Mouse (Mus musculus): ENCODE data around the gene Cngb1.
"Not testable (repeated sequence)": the region's sequence is repeated elsewhere in the genome, so short reads cannot be mapped to it uniquely, and the experiment has no call there.

The Cngb1 gene

DNA sequence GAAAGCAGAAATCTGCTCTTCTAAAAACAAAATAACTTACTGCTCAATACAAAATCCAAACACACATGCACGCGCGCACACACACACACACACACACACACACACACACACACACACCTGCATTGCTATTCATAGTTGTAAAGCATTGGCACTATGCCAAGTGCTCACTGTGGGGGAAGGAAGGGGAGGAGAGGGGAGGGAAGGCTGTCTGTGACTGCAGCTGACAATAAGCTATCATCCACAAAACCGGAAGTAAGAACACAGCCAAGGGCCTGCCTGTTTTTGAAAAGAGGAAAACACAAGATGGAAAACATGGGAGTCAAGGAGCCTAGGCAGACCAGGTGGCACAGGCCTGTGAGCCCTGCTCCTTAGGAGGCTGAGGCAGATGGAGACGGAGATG is 61.2 kb downstream of the Cngb1 start:
- DNase-seq (ENCODE audit: low spot score) = peak; percentile 16

- no peak for DNase-seq (ENCODE audit: low spot score)
Observed at GRCm38 (mm10) chr8:95243853-95244252, 62.5 kb downstream of the Cngb1 start.

- no peak for DNase-seq (ENCODE audit: low spot score)
Observed at GRCm38 (mm10) chr8:95242826-95243571, 63.4 kb downstream of the Cngb1 start.

DNA sequence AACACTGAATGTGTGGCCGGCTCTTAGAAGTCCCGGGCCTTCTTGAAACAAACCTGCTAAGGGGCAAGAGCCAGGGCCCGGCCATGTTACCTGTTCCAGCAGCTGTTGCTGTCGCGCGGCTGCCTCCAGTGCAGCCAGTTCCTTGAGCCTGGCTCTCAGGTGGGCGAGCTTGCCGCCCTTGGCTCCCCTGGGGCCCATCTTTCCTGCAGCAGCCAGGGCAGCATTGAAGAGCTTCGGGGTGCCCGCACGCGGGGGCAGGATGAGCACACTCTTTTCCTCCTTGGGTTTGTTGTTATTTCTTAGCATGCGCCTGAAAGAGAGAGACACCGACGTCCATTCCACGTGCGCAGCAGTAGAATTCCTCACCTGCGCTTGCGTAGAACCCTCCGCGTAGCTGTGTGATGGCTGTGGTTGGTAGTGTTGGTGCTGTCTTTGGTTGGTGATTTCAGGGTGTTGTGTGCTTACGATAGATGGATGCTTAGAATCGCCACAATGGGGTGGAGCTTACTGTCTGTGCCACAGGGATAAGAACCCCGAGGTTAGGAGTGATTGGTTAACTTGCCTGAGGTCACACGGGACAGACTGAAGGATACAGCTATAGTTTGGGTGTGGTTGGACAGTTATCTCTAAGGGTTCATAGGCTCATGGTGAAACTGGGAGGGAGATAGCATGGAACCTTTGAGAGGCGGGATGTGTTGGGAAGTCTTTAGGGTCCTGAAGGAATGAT is 64.1 kb downstream of the Cngb1 start:
- no peak for DNase-seq (ENCODE audit: low spot score)

DNA sequence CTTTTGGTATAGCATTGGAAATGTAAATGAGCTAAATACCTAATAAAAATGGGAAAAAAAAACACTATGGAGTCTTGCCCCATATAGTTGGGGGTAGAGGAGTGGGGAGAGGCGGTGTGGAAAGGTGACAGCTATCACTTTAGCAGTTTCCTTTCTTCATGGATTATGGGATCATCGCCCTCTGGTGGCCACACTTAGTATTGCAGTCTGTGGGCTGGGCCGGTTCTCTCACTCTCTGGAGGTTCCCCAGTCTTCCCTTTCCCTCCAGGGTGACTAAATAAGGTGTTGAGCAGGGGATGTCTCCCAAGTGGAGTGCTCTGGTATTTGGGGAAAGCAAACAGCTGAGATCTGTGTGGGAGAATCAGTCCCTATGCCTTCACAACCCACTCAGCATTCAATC is 70.7 kb downstream of the Cngb1 start:
- DNase-seq (ENCODE audit: low spot score) = peak; percentile 78

DNA sequence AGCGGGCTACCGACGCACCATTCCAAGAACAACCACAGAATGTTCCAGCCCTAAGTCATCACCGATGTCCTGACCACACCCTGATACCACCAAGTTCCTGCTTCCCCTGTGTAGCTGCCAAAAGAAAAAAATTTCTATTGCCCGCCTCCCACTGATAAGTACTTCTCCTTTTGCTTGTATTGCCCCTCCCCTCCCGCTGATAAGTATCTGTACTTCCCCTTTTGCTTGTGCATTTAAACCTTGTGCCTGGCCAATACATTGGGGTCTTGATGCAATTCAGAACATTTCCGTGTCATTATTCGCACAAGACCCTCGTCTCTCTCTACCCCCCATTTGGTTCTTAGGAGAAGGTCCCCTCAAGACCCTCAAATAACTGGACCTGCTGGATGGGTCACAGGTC is 76.3 kb downstream of the Cngb1 start:
- DNase-seq (ENCODE audit: low spot score) = not testable (repeated sequence)

DNA sequence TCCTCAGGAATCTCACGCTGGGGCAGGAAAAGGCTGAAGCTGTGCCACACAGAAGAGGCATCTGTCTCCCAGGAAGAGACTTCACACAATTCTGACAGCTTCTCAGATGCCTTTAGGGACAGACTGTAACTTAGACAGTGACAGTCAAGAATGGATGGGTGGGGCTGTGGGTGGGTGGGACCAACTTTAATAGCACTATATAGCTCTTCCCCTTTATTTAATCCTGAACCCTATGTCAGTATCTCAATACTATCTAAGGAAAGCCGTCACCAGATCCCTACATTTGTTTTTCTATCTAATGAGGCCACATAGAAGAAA is 79.3 kb downstream of the Cngb1 start:
- no peak for DNase-seq (ENCODE audit: low spot score)

- DNase-seq (ENCODE audit: low spot score) = no peak
Observed at GRCm38 (mm10) chr8:95226251-95227150, 79.9 kb downstream of the Cngb1 start.

- no peak for DNase-seq (ENCODE audit: low spot score)
Observed at GRCm38 (mm10) chr8:95223969-95224368, 82.4 kb downstream of the Cngb1 start.

DNA sequence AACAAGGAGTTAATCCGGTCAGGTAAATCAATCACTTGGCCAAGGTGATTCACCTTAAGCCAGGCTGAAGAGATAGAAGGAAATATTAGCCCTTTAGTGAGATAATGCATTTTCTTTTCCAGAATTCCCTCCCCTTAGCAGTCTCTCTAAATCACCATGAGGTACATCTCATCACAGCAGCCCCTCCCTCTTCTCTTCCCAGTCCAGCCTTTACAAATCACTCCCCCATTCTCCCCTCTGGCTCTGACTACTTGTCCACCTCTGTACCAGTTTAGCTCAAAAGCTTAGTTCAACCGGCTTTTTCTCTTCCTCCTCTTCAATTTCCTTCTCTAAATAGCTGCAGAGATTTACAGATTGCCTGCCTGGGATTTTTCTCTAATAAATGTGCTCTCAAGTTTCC is 85.3 kb downstream of the Cngb1 start:
- DNase-seq (ENCODE audit: low spot score) = no peak

DNA sequence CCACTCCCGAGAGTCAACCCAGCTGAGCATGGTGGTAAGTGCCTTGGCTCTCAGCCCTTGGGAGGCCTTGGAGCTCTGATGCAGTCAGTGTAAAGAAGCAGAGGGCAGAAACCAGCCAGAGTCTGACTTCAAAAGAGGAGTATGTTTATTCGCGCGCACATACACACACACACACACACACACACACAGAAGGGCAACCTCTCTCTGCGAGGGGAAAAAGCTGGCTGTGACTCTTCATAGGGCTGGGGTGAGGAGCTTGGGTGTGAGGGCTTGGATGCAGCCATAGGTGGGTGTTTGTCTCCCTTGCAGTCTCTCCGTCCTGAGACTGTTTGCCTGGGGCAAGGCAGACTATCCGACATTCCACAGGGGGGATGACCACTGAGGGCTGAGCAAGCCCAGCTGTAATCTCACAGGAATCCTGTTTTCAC is 85.8 kb downstream of the Cngb1 start:
- DNase-seq (ENCODE audit: low spot score) = no peak

DNA sequence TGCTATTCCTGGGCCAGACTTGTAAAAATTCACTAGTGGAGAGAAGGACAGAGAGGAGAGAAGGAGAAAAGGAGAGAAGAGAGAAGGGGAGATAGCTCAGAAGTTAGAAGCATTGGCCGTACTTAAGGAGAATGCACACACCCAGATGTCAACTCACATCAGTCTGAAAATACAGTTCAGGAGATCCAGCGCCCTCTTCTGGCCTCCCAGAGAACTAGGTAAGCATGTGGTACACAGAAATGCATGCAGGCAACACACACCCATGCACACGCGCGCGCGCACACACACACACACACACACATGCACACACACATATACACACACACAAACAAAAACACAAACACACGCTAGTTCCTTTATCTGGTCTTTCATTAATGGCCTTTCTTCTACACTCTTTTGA is 86.8 kb downstream of the Cngb1 start:
- no peak for DNase-seq (ENCODE audit: low spot score)

DNA sequence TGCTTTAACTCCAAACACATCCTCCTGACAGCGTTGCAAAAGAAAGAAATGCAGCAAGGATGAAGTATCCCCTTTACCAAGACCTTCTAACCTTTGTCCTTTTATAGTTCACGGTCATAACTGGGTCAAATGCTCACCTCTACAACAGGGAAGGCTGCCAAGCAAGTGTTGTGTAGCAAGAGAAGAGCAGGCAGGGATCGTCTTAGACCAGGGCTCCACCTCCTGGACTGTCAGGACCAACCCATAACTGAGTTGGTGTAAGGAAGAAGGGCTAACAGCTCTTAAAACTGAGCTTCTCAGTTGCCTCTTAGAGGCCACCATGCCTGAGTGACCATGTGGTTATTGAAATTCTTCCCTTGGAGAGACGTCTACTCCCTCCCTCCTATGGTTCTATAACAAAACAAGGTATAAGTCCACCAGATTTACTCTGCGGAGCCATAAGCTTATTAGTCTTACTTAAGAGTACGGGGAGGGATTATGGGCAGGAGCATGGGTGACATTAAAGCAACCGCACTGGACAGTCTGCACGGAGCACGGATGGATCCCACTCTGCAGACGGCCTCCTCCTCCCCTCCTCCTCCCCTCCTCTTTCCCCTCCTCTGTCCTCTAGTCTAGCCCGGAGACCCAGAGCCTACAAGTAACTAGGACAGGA is 90.5 kb downstream of the Cngb1 start:
- DNase-seq (ENCODE audit: low spot score) = no peak

DNA sequence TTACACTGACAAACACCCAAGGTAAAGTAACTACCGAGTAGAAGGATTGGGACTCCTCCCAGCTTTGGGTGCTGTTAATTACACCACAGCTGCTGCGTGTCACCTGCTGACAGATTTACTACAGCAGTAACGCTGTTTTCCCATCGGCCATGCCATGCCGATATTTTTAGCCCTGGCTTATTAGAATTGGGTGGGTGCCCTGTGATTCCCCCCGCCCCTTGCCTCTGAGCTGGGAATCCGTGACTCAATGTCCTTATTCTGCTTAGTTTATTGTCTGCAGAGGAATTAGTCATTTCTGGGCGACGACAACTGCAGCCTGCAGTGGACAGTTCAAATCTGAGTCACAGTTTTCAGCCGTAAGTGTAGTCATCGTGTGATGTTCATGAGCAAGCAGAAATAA is 96.5 kb downstream of the Cngb1 start:
- DNase-seq (ENCODE audit: low spot score) = peak; percentile 72

DNA sequence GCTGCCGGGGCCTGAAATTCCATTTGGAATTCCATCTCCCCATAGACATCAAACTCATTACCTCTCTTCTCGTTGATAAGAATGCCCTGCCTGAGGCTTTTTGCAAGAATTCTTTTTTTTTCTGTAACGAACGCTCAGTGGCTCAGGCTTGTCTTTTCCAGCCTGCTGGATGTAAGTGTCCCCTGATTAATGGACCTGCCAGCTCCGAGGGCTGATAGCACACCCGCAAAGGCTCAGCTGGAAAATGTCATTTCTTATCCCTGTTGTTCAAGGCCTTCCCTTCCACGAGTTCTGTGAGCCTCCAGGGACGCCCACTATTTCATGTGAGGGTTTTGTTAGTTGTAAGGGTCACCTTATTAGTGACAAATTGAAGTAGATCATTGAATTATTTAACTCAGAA is 100.4 kb downstream of the Cngb1 start:
- DNase-seq (ENCODE audit: low spot score) = no peak

DNA sequence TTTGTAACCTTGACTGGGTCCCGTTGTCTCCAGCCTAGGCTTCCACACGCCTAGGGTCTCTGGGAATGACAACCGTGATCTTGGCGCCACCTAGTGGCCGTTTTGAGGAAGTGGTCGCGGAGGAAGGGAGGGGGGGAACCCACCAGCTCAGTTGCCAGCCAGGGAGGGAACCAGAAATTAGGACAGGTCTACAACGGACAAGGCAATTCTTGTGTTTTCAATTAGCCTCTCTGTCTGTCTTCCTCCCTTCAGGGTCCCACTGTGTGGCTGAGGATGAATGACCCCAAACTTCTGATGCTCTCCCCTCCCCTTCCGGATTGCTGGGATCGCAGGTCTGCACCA is 102.4 kb downstream of the Cngb1 start:
- DNase-seq (ENCODE audit: low spot score) = peak; percentile 68

DNA sequence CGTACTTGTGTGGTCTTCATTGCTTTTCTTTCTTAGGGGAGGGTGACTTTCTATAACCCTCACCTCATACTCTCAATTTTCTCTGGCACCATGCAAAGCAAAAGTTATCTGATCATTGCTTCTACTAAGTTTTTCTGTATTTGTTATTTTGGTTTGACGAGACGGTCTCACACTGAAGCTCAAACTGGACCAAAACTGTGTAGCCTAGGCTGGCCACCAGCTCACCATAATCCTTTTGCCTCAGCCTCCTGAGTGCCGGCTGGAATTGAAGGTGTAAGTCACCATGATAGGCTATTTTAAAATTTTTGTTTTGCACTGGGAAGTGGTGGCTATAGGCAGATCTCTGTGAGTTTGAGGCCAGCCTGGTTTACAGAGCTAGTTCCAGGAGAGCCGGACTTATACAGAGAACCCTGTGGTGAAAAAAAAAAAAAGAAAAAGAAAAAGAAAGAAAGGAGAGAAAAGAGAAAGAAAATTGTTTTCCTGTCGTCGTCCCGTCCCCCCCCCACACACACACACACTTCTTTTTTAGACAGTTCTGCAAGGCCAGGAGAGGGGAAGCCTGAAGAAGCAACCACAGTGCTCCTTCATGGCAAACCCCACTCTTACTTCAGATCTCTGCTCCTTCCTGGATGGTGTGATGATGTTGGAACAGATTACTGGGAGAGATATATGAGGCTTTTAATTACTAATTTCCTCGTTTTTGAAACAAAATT is 102.9 kb downstream of the Cngb1 start:
- DNase-seq (ENCODE audit: low spot score) = no peak

GRCm38 (mm10) chr8:95202649-95203275 is 103.6 kb downstream of the Cngb1 start, which contains the start of gene Kifc3:
Gene Kifc3, minus strand, starts transcription at chr8:95202812.
- peak; percentile 44 for DNase-seq (ENCODE audit: low spot score)

DNA sequence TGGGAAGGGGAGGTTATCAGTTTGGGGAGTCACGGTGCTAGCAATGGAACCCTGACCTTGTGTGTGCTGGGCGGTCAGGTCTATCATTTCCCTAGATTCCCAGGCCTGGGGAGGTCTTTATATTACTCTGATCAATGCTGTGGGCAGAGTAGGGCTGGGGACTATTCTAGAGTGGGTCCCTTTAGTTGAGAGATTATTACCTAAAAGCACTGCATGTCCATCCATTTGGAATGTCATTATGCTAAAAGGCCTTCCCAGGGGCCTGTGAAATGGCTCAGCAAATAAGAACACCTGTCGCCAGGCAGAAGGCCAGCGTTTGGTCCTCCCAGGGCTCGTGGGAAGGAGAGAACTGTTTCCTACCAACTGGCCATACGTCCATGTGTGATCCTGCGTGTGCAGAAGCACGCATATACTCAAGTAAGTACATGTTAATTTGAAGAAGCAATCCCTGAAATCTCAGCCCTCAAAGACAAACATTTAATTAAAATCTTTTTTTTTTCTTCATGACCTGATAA is 104.3 kb downstream of the Cngb1 start:
- no peak for DNase-seq (ENCODE audit: low spot score)

- DNase-seq (ENCODE audit: low spot score) = no peak
Observed at GRCm38 (mm10) chr8:95201491-95201890, 104.9 kb downstream of the Cngb1 start.

GRCm38 (mm10) chr8:95200001-95200405 is 106.4 kb downstream of the Cngb1 start:
- no peak for DNase-seq (ENCODE audit: low spot score)

Measured in urinary bladder, postnatal 14 days (tissue).